Mouse (Mus musculus) intestine, embryonic 14.5 days (tissue): ENCODE results near the gene Apof. TPM values are rescaled to one million over a fixed set of nuclear protein-coding genes. Genes with fewer than 3 reads are reported as not detected.
A peak's percentile ranks its signal among the peaks of the same experiment; 100 is the strongest.
"Not testable (repeated sequence)": the region's sequence is repeated elsewhere in the genome, so short reads cannot be mapped to it uniquely, and the experiment has no call there.

Experiments used
- ATAC-seq: fragments of 200-750 bp; cut with Nextera tagmentation; replicated peaks from 2 replicates; pipeline ENCODE4 v1.8.0; 2017; ENCODE audit warnings: low read depth, moderate number of reproducible peaks, moderate TSS enrichment, moderate library complexity; ENCODE audit not compliant: low FRiP score, low TSS enrichment
- DNase-seq: peaks from one replicate; pipeline ENCODE4 v3.0.0-alpha.2; 2018; ENCODE audit warnings: low spot score
- H3K27ac ChIP-seq: fragments of 300-500 bp; sonication (generic); 2 replicates; pipeline ENCODE4 v1.5.1; 2014; ENCODE audit warnings: low read depth, mild to moderate bottlenecking, control low read depth
- H3K27me3 ChIP-seq: fragments of 300-500 bp; sonication (generic); replicated peaks from 2 replicates; pipeline ENCODE4 v1.6.1; 2014; ENCODE audit warnings: low read length, control low read depth; ENCODE audit not compliant: control insufficient read depth, insufficient read depth
- H3K36me3 ChIP-seq: fragments of 300-500 bp; sonication (generic); 2 replicates; pipeline ENCODE4 v1.6.1; 2014; ENCODE audit warnings: low read length, control low read depth; ENCODE audit not compliant: control insufficient read depth, insufficient read depth
- H3K4me1 ChIP-seq: fragments of 300-500 bp; sonication (generic); replicated peaks from 2 replicates; pipeline ENCODE4 v1.6.1; 2014; ENCODE audit warnings: low read length, control low read depth, mixed read lengths; ENCODE audit not compliant: control insufficient read depth, insufficient read depth
- H3K4me2 ChIP-seq: fragments of 300-500 bp; sonication (generic); 2 replicates; pipeline ENCODE4 v1.6.1; 2014; ENCODE audit warnings: low read length
- H3K4me3 ChIP-seq: fragments of 300-500 bp; sonication (generic); 2 replicates; pipeline ENCODE4 v1.5.1; 2014; ENCODE audit warnings: low read depth, low read length, control low read depth, mixed read lengths
- H3K9ac ChIP-seq: fragments of 300-500 bp; sonication (generic); 2 replicates; pipeline ENCODE4 v1.6.1; 2014; ENCODE audit warnings: mild to moderate bottlenecking, low read length
- H3K9me3 ChIP-seq: fragments of 300-500 bp; sonication (generic); 2 replicates; pipeline ENCODE4 v1.6.1; 2016; ENCODE audit warnings: low read length, control low read depth; ENCODE audit not compliant: control insufficient read depth
- WGBS: fragments of 180-500 bp; shearing (Covaris S2); extraction: QIAGEN DNeasy Blood & Tissue Kit; methylation state at CpG from one replicate; pipeline ENCODE4 v1.1.7; 2014; 5-methylcytosine and 5-hydroxymethylcytosine counted together
- polyA plus RNA-seq: library from polyadenylated mRNA; unstranded; fragments of >200 nt; fragmentation: Nextera tagmentation; extraction: Ambion mirVana; gene quantifications from 2 replicates; pipeline ENCODE4 v1.2.1, GENCODE M21; 2014

The Apof gene
- polyA plus RNA-seq, 1 experiment from 2014 or later = not detected

DNA sequence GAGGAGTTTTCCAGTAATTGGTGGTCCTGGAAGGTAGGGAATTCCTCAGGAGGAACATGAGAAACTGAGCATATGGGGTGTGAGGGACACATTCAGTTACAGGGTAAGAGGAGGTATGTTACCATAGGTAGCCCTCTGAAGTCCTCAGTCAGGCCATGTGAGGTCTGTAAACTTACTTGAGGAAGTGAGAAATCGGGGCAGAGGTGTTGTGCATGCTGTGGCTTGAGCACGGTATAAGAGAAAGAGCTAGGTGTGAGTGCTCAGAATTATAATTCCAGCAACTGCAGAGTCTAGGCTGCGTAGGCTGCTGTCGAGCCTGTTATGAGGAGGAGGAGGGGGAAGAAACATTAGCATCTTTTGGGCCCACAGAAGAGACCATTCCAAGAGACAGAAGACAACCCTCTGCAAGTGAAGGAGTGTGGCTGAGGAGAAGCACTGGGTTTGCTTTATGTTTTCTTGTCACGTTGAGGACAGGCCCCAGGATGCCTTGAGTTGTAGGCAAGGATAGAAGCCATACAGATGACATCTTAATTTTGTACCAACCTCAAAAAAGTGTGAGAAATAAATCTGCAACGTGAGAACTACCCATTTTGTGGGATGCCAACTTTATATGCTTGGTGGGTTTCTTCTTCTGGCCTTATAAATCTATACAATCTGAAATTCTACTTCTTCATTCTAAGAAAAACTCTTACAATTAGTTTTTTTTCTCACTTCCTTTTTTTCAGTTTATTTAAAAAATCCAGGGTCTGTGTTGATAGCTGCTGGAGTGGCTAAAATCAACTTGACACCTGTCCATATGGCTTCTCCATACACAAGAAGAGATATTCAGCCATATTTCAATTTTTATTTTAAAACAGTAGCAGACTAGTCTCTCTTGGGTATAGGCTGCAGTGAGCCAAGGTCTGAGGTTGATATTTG, 4.8 kb upstream of the Apof start:
- Histone ChIP-seq H3K4me1 (no peaks in the 10 kb centered on the region), H3K9me3 (no peaks in the 10 kb centered on the region), H3K27me3 (no peaks in the 10 kb centered on the region), H3K4me2 (no peak overlapping the region), H3K9ac (no peak overlapping the region), H3K27ac (no peak overlapping the region), H3K36me3 (no peaks in the 10 kb centered on the region), H3K4me3 (no peak overlapping the region)
- DNase-seq = no peak
- 74% methylated on average over 6 of the region's 6 CpGs for WGBS
- ATAC-seq = no peak

DNA sequence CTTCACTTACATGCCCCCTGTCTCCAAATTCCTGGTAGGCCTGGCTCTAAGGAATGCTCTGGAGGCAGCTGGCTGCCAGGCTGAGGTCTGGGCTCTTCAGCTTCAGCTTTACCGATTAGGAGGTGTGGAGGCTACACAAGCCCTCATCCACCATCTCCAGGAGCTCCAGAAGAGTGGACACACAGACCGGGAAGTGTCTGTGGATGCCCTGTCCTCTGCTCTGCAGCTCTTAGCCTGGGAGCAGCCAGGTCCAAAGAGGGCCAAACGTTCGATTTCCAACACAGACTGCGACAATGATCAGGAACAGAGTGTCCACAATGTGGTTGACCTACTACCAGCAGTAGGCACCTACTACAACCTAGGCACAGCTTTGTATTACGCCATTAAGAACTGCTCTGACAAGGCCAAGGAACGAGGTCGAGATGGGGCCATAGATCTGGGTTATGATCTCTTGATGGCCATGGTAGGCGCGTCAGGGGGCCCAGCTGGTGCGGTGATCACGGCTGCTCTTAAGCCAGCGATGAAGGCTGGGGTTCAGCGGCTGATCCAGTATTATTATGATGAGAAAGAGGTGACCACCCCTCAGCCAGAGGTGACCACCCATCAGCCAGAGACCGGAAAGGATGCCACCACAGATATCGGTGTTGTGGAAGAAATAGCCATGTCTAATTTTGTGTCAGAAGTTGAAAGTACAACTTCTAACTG, 887 bp downstream of the Apof start:
- Histone ChIP-seq H3K27ac (no peak overlapping the region), H3K4me2 (peak overlapping the region; percentile 79), H3K4me3 (peak overlapping the region; percentile 78), H3K9ac (no peak overlapping the region), H3K36me3 (no peaks in the 10 kb centered on the region), H3K27me3 (no peaks in the 10 kb centered on the region), H3K4me1 (no peaks in the 10 kb centered on the region; the same call in 1 of the 2 replicates), H3K9me3 (no peaks in the 10 kb centered on the region)
- no peak for DNase-seq
- WGBS = 91% methylated on average over 16 of the region's 16 CpGs
- no peak for ATAC-seq

DNA sequence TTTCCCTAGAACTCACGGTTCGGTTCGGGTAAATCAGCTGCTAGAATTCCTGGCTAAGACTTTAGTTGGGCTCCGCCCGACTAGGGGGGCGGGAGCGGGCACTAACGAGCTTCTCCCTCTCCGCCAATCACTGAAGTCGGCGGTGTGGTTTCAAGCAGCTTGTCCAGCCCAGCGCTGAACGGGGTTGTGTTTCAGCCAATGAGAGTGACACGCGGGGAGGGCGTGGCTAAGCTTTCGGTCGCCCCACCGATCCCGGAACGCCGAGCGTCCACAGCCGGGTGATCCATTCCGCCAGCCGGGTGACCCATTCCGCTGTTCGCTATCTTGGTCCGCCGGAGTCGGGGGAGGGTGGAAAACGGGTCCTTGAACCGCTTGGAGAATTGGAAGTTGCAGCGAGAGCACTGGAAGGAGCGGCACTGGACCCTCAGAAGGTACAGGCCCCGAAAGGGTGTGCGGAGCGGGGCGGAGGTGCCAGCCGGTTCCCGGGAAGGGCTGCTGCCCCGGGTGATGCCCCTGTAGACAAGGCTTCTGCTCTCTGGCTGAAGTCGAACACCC, 1.9 kb downstream of the Apof start, which contains the start of gene Stat2:
Gene Stat2, plus strand, starts transcription at position 273 of the 555 bp plus-strand sequence.
- no peaks in the 10 kb centered on the region for H3K9me3 ChIP-seq
- peak within 1 kb of the TSS; percentile 64 for H3K9ac ChIP-seq
- H3K27ac ChIP-seq = peak within 1 kb of the TSS; percentile 74
- H3K4me2 ChIP-seq = peak within 1 kb of the TSS; percentile 79
- H3K4me3 ChIP-seq = peak within 1 kb of the TSS; percentile 78
- WGBS = under 1% methylated on average over 43 of the region's 43 CpGs
- ATAC-seq (peak; percentile 100), DNase-seq (peak; percentile 96)
- H3K27me3 ChIP-seq = no peaks in the 10 kb centered on the region
- no peaks in the 10 kb centered on the region; the same call in 1 of the 2 replicates for H3K4me1 ChIP-seq
- H3K36me3 ChIP-seq = no peaks in the 10 kb centered on the region

DNA sequence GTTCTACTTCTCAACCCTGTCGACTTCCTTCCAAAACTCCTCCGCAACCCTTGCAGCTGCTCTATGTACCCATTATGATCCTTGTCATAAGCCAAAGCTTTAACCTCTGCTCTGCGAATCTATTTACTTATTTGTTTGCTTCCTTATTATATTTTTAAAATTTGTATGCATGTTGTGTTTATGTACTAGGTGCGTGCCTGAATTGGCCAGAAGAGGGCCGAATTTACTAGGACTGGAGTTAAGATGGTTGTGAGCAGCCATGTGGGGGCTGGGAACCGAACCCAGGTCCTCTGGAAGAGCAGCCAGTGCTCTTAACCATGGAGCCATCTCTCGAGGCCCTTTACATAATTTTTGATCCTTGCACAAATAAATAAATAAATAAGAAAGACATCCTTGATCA, 2.4 kb downstream of the Apof start:
- Histone ChIP-seq H3K4me1 (no peaks in the 10 kb centered on the region; the same call in 1 of the 2 replicates), H3K9ac (peak overlapping the region; percentile 64), H3K4me3 (peak overlapping the region; percentile 78), H3K9me3 (no peaks in the 10 kb centered on the region), H3K4me2 (peak overlapping the region; percentile 79), H3K36me3 (no peaks in the 10 kb centered on the region), H3K27ac (peak overlapping the region; percentile 74), H3K27me3 (no peaks in the 10 kb centered on the region)
- WGBS = 45% methylated on average over 7 of the region's 7 CpGs
- no peak for DNase-seq
- no peak for ATAC-seq

DNA sequence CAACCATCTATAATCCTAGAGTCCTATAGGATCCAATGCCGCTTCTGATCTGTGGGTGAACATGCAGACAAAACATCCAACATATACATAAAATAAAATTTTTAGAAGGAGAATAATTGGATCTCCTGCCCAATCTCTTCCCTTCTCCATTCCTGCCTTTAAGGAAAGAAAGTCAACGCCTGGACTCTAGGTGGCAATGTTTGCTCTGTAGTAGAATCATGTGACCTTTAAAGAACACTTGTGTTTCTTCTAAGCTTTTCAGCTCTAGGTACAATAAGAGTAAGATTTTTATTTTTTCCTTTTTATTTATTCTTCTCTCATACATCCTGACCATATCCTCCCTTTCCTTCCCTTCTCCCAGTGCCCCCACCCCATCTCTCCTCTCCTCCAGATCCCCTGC, 3.4 kb downstream of the Apof start:
- 60% methylated on average over 2 of the region's 2 CpGs for WGBS
- H3K27ac ChIP-seq = no peak overlapping the region
- H3K4me2 ChIP-seq = no peak overlapping the region
- peaks cover 3% of the 10 kb centered on the region; the same call in 1 of the 2 replicates for H3K36me3 ChIP-seq
- ATAC-seq (no peak), DNase-seq (no peak)
- no peak overlapping the region for H3K9ac ChIP-seq
- H3K4me1 ChIP-seq = no peaks in the 10 kb centered on the region; the same call in 1 of the 2 replicates
- no peak overlapping the region for H3K4me3 ChIP-seq
- H3K9me3 ChIP-seq = no peaks in the 10 kb centered on the region
- no peaks in the 10 kb centered on the region for H3K27me3 ChIP-seq

DNA sequence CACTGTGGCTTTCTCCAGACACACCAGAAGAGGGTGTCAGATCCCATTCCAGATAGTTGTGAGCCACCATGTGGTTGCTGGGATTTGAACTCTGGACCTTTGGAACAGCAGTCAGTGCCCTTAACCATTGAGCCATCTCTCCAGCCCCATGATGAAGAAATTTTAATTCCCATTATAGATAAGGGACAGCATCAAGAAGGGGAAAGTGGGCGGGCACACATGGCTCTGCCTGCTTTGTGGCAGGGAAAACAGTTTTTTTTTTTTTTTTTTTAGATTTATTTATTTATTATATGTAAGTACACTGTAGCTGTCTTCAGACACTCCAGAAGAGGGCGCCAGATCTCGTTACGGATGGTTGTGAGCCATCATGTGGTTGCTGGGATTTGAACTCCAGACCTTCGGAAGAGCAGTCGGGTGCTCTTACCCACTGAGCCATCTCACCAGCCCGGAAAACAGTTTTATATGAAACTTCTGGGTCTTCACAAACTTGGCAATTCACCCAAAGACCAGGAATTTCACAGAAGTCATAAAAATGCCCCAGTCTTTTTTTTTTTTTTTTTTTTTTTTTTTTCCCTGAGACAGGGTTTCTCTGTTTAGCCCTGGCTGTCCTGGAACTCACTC, 4.5 kb downstream of the Apof start:
- H3K9me3 ChIP-seq, ATAC-seq, H3K4me1 ChIP-seq, H3K36me3 ChIP-seq, H3K9ac ChIP-seq, H3K4me2 ChIP-seq, H3K27ac ChIP-seq, H3K27me3 ChIP-seq, H3K4me3 ChIP-seq, DNase-seq: not testable (repeated sequence)
- WGBS = 90% methylated on average over 4 of the region's 7 CpGs

DNA sequence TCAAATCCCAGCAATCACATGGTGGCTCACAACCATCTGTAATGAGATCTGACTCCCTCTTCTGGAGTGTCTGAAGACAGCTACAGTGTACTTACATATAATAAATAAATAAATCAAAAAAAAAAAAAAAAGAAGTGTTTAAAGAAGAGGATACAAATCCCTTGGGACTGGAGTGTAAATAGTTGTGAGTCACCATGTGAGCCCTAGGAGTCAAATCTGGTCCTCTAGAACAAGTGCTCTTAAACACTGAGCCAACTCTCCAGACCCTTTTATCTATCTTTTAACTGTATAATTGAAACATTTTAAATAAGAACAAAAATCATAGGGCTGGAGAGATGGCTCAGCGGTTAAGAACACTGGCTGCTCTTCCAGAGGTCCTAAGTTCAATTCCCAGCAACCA, 6.9 kb downstream of the Apof start:
- H3K4me2 ChIP-seq, ATAC-seq, H3K9me3 ChIP-seq, H3K4me1 ChIP-seq, DNase-seq, H3K4me3 ChIP-seq, H3K27me3 ChIP-seq, H3K27ac ChIP-seq, H3K9ac ChIP-seq: not testable (repeated sequence)
- H3K36me3 ChIP-seq = peaks cover 17% of the 10 kb centered on the region
- 100% methylated on average over 1 of the region's 1 CpGs for WGBS

DNA sequence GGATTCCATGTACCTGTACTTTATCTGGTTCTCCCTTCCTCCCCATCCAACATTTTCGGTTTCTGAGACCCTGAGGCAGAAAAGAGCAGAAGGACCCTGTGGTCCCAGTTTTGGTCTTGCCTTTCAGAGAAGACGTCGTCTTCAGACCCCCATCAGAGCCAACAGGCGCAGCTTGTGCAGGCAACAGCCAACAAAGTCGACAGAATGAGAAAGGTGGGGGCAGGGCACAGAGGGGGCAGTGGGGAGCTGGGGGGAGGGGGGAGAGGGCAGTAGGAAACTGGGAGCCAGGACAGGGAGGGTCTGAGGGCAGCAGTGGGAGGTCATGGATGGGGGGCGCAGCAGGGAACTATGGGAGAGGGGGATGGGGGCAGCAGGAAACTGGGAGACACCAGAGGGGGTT, 9.7 kb downstream of the Apof start:
- WGBS = 65% methylated on average over 6 of the region's 6 CpGs
- DNase-seq (no peak), ATAC-seq (no peak)
- no peak overlapping the region for H3K4me2 ChIP-seq
- no peak overlapping the region for H3K9ac ChIP-seq
- no peaks in the 10 kb centered on the region for H3K4me1 ChIP-seq
- no peaks in the 10 kb centered on the region for H3K27me3 ChIP-seq
- H3K4me3 ChIP-seq = no peak overlapping the region
- H3K27ac ChIP-seq = no peak overlapping the region
- H3K9me3 ChIP-seq = no peaks in the 10 kb centered on the region
- H3K36me3 ChIP-seq = peaks cover 29% of the 10 kb centered on the region
